Mouse (Mus musculus) ovary, adult 2 months (tissue): ENCODE results near the gene Dnmt3b. TPM values are rescaled to one million over a fixed set of nuclear protein-coding genes. Genes with fewer than 3 reads are reported as not detected.

Experiments used
- polyA plus RNA-seq: library from polyadenylated mRNA; depleted of rRNA; stranded (reverse); fragments of >200 nt; gene quantifications from 2 replicates; pipeline ENCODE4 v1.2.3, GENCODE M21; 2012; rRNA removed

Gene Dnmt3b
- 4.4 and 5.1 TPM in 2 replicates for polyA plus RNA-seq

DNA sequence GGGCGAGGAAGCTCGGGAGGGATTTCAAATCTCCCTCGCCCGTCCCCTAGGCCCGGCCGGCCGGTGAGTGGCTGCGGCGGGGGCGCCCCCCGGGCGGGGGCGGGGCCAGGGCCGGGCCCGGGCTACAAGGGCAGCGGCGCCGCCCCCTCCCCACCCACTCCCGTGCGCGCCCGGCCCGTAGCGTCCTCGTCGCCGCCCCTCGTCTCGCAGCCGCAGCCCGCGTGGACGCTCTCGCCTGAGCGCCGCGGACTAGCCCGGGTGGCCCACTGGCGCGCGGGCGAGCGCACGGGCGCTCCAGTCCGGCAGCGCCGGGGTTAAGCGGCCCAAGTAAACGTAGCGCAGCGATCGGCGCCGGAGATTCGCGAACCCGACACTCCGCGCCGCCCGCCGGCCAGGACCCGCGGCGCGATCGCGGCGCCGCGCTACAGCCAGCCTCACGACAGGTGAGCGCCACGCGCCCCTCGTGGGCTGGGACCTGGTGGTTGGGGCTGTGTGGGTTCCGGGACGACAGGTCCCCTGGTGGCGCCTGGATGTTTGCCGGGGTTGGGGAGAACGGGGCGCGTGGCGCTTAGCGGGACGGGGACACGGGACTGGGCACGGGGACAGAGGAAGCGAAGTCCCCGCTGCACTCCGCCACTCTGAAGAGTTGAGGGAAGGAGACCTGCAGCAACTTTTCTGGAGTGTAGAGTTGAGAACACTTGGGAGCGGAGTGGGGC is at the start of gene Dnmt3b:
Gene Dnmt3b, plus strand, starts transcription at position 153 of the 716 bp plus-strand sequence.

DNA sequence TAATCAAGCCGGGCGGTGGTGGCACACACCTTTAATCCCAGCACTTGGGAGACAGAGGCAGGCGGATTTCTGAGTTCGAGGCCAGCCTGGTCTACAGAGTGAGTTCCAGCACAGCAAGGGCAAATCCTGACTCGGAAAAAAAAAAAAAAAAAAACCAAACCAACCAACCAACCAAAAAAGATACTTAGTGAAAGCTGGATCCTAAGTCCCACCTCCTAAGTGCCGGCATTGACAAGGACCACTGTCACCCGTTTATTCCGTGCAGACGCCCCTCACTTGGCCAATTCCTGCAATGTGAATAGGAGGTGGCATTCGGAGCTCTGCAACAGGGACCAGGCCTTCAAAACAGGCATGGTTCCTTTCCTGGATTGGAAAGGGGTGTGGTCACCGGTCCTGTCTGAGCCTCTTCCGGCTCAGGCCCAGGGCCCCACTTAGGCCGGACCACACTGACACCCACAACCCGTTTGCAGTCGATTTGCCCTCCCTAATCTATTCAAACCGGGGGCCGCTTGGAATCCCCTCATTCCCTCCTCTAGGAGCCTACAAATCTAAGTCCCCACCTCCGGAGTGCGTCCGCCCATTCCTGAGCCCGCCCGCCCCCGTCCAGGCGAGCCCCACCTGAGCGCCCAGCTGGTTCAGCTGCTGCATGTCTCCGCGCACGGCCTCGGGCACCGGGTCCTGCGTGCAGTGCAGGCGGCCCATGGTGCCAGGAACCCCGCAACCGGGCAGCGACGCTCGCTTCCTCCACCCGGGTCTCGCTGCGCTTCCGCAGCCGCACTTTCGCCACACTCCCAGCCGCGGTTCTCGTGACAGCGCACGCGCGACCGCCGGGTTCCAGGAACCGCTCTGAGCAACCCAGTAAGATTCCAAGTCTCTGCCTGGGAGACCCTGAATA is 17.0 kb upstream of the Dnmt3b start, which contains the start of gene Commd7:
Gene Commd7, minus strand, starts transcription at position 806 of the 895 bp plus-strand sequence.

DNA sequence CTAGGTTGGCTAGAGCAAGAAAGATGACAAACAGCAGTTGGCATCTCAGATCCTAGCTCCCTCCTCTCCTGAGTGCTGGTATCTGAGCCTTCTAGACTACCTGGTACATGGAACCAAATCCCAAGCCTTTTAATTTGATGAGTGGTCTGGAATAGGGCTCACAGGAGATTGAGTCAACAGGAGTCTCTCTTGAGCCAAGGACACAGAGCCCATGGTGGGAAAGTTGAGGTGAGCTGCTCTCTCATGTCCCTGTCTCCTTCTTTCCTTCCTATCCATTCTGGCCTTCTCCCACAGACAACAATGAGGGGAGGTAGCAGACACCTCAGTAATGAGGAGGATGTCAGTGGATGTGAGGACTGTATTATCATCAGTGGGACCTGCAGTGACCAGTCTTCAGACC is 47.1 kb downstream of the Dnmt3b start, which contains the start of gene Dnmt3c:
Gene Dnmt3c, plus strand, starts transcription at position 301 of the 400 bp plus-strand sequence.

Other genes starting within 250 kb of the Dnmt3b start
- gene 4930404H24Rik, start 156.7 kb upstream of the Dnmt3b start, polyA plus RNA-seq = not detected in 2 replicates
- gene Nol4l, start 119.5 kb upstream of the Dnmt3b start, polyA plus RNA-seq = 15.1 and 25.6 TPM in 2 replicates
- gene Commd7, start 16.7 kb upstream of the Dnmt3b start, polyA plus RNA-seq = 16.8 and 17.8 TPM in 2 replicates
- 0.16 TPM in 1 of 2 replicates, not detected in the other for gene Dnmt3c, start 47.2 kb downstream of the Dnmt3b start, polyA plus RNA-seq
- gene Mapre1, start 91.8 kb downstream of the Dnmt3b start, polyA plus RNA-seq = 7.8 and 8.9 TPM in 2 replicates
- 0.08 and 0.43 TPM in 2 replicates for gene Efcab8, start 130.5 kb downstream of the Dnmt3b start, polyA plus RNA-seq
- not detected in 2 replicates for gene Sun5, start 221.6 kb downstream of the Dnmt3b start, polyA plus RNA-seq
- 0.09 TPM in 1 of 2 replicates, not detected in the other for gene Bpifb2, start 225.6 kb downstream of the Dnmt3b start, polyA plus RNA-seq